Mouse (Mus musculus) left cerebral cortex, postnatal 14 days (tissue): ENCODE measurements around the gene Smoc1. TPM values are rescaled to one million over a fixed set of nuclear protein-coding genes. Genes with fewer than 3 reads are reported as not detected.

Experiments used
- DNase-seq, 2 experiments: peaks; one replicate each; pipeline ENCODE4 v3.0.0; 2021 to 2022; ENCODE audit warnings: low spot score in 2 of 2, mixed read lengths in 1 of 2
- intact Hi-C: fragments of 180-260 bp; cut with DNase I; formaldehyde crosslinking; loops from one replicate; pipeline ENCODE4 v1.15.1; 2025
- microRNA-seq, 2 experiments: library from miRNA; unstranded; fragments of <30 nt; microRNA quantifications; one replicate each; pipeline ENCODE4 v1.2.0; 2022
- total RNA-seq, 2 experiments: library from RNA; stranded (reverse); gene quantifications; 2 replicates each; pipeline ENCODE4 v1.2.3; 2021

Smoc1 gene
- total RNA-seq, 2 experiments from 2014 or later, result 6.3 to 9.0 TPM

DNA sequence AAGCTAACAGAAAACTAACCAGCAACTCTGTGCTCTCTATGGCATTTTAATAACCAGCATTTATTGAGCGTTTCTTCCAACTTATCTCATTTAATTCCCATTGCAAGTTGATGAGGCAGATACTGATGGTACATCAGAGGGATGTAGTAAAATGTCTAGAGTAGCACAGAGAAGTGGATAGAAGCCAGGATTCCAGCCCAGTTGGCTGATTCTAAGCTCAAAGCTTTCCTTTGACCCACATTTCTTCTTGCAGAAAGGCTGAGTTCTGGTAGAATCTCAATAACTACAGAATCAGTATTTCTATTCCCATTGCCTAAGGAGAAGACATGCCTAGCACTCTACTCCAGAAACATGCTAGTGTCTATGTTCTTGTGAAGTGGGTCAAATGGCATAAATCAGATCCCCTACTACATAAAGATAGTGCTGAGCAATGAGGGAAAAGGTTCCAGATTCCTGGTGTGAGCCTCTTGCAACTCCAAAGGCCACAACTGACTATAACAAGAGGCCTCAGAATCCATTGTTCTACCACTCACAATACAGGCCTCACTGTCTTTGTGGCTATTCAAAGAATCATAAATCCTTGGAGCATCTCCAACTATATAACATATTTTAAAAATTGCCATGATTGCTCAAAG, 207.3 kb downstream of the Smoc1 start:
- intact Hi-C loops, result no loop called here
- no peak for DNase-seq

- intact Hi-C loops, result no loop called here
- DNase-seq, result no peak
Observed at GRCm38 (mm10) chr12:81235456-81236330, 209.1 kb downstream of the Smoc1 start.

Small RNAs within 50 kb of the gene (microRNA-seq; reads per million reads assigned to microRNA genes)
- gene Mir3067, result 2.7 to 3.4 reads per million in 2 experiments

Other genes with a start within 250 kb of the Smoc1 start
- gene Susd6, start 236.3 kb upstream of the Smoc1 start, total RNA-seq, result 10 to 100 TPM; 27.0 to 29.5 TPM
- gene Srsf5, start 81.3 kb upstream of the Smoc1 start, total RNA-seq, result 100 to 1,000 TPM; 314 to 326 TPM
- not detected for gene Slc10a1, start 58.1 kb upstream of the Smoc1 start, total RNA-seq